Mouse (Mus musculus): ENCODE results near the gene Ubtd2.

Gene Ubtd2

GRCm38 (mm10) chr11:32454800-32455506 lies at the start of gene Ubtd2:
Gene Ubtd2 (plus strand): TSS chr11:32455370.
- DNase-seq: peak; percentile 98

- no peak for DNase-seq
These were observed 47.3 kb upstream of the Ubtd2 start for GRCm38 (mm10) chr11:32407863-32408262.

- no peak for DNase-seq
These were observed 46.1 kb upstream of the Ubtd2 start for GRCm38 (mm10) chr11:32409052-32409451.

GRCm38 (mm10) chr11:32409823-32410562 lies 45.2 kb upstream of the Ubtd2 start:
- DNase-seq: no peak

- no peak for DNase-seq
These were observed 35.2 kb upstream of the Ubtd2 start for GRCm38 (mm10) chr11:32420001-32420400.

- DNase-seq: no peak
These were observed 31.9 kb upstream of the Ubtd2 start for GRCm38 (mm10) chr11:32423311-32423710.

- DNase-seq: no peak
These were observed 30.6 kb upstream of the Ubtd2 start for GRCm38 (mm10) chr11:32424600-32424999.

GRCm38 (mm10) chr11:32425043-32425658 lies 30.0 kb upstream of the Ubtd2 start:
- no peak for DNase-seq

- no peak for DNase-seq
These were observed 27.6 kb upstream of the Ubtd2 start for GRCm38 (mm10) chr11:32427537-32427936.

GRCm38 (mm10) chr11:32435410-32436060 lies 19.6 kb upstream of the Ubtd2 start:
- DNase-seq: peak; percentile 47

GRCm38 (mm10) chr11:32442576-32442975 lies 12.6 kb upstream of the Ubtd2 start:
- DNase-seq: no peak

- no peak for DNase-seq
These were observed 10.9 kb upstream of the Ubtd2 start for GRCm38 (mm10) chr11:32444266-32444665.

GRCm38 (mm10) chr11:32445135-32445534 lies 10.0 kb upstream of the Ubtd2 start:
- DNase-seq: no peak

GRCm38 (mm10) chr11:32445637-32446226 lies 9.4 kb upstream of the Ubtd2 start:
- no peak for DNase-seq

GRCm38 (mm10) chr11:32450216-32450615 lies 5.0 kb upstream of the Ubtd2 start:
- DNase-seq: peak; percentile 81

GRCm38 (mm10) chr11:32451306-32451705 lies 3.9 kb upstream of the Ubtd2 start:
- DNase-seq: no peak

- DNase-seq: no peak
These were observed 2.4 kb upstream of the Ubtd2 start for GRCm38 (mm10) chr11:32452745-32453144.

- DNase-seq: no peak
These were observed 1.7 kb upstream of the Ubtd2 start for GRCm38 (mm10) chr11:32453353-32453915.

GRCm38 (mm10) chr11:32454231-32454799 lies 855 bp upstream of the Ubtd2 start:
- DNase-seq: no peak

GRCm38 (mm10) chr11:32455507-32456141 lies 454 bp downstream of the Ubtd2 start:
- DNase-seq: peak; percentile 78

- DNase-seq: peak; percentile 44
These were observed 1.2 kb downstream of the Ubtd2 start for GRCm38 (mm10) chr11:32456356-32456755.

GRCm38 (mm10) chr11:32464282-32464681 lies 9.1 kb downstream of the Ubtd2 start:
- no peak for DNase-seq

Data from embryo, embryonic 11 days (tissue).